Mouse (Mus musculus) E14TG2a.4 (cell line): ENCODE data around the gene Mrpl14.

Experiments
- H3K27me3 ChIP-seq: 2 replicates; pipeline ENCODE4 v1.6.1; 2014; ENCODE audit warnings: low read length, control low read depth; ENCODE audit not compliant: insufficient read depth
- H3K36me3 ChIP-seq: 2 replicates; pipeline ENCODE4 v1.6.1; 2014; ENCODE audit warnings: low read length, control low read depth; ENCODE audit not compliant: insufficient read depth
- H3K4me1 ChIP-seq: replicated peaks from 2 replicates; pipeline ENCODE4 v1.6.1; 2014; ENCODE audit warnings: low read depth, low read length, control low read depth
- H3K4me3 ChIP-seq: replicated peaks from 2 replicates; pipeline ENCODE4 v1.5.1; 2014; ENCODE audit warnings: mild to moderate bottlenecking, low read length
- H3K9me3 ChIP-seq: 2 replicates; pipeline ENCODE4 v1.6.1; 2014; ENCODE audit warnings: low read length, control low read depth
- CTCF ChIP-seq: conservative IDR thresholded peaks from 2 replicates; pipeline ENCODE4 v1.5.1; 2014; ENCODE audit warnings: low read length
- NANOG ChIP-seq: IDR thresholded peaks from 2 replicates; pipeline ENCODE4 v1.6.1; 2014; ENCODE audit warnings: borderline replicate concordance, low read length, mixed read lengths
- POU5F1 ChIP-seq: IDR thresholded peaks from 2 replicates; pipeline ENCODE4 v1.6.1; 2014; ENCODE audit warnings: low read length, borderline replicate concordance

Gene Mrpl14

DNA sequence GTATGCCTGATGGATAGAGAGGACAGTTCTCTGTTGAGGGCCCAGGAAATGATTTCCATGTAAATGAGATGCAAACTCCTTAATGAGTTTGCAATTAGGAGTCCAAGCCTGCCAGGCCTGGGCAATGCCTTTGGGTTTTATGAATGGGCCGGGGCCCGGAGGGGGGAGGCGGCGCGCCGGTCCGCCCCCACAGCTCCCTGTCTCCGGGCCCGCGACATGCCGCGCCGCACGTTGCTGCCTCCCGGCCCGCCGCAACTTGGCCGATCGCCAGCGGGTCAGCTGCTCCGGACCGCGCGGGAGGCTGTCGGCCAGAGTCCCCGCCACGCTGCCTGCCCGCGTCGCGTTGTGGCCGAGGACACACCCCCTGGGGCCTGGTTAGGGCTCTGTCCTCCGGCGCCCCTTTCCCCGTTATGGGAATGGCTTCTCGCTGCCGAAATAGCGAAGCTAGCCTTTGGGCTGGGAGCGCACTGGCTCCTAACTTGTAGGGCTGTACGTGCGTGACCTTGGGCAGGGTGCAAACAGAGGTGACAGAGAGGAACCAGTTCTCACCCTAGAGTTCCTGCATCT lies 47.7 kb downstream of the Mrpl14 start, which contains the start of gene 1600014C23Rik:
TSS of gene 1600014C23Rik (minus strand) at position 110 of the 567 bp plus-strand sequence.
- H3K27me3 ChIP-seq: peaks cover 29% of the 10 kb centered on the region
- H3K36me3 ChIP-seq: no peaks in the 10 kb centered on the region
- TF ChIP-seq NANOG (no peak), CTCF (no peak), POU5F1 (no peak)
- peak within 1 kb of the TSS; percentile 80 for H3K4me3 ChIP-seq
- H3K9me3 ChIP-seq: no peaks in the 10 kb centered on the region
- peaks cover 84% of the 10 kb centered on the region for H3K4me1 ChIP-seq

DNA sequence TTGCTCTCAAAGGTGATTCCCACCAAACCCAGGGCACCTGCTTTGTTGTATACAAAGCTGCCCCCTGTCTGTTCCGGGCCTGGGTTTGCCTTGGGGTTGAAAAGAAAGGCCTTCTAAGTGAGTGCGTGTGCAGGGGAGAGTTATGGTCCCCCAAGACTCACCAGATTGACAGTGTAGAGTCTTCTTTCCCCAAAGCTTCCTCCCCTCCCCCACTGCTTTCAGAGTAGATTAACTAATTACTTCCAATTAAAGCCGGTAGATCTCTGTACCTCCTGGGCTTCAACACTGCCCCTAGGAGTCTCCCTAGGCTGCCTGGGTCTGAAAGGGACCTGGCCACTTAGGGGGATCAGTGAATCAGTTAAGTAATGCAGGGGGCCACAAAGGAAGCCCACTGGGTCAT lies 48.2 kb downstream of the Mrpl14 start:
- H3K36me3 ChIP-seq: no peaks in the 10 kb centered on the region
- H3K9me3 ChIP-seq: no peaks in the 10 kb centered on the region
- peak overlapping the region; percentile 80 for H3K4me3 ChIP-seq
- H3K27me3 ChIP-seq: peaks cover 24% of the 10 kb centered on the region
- TF ChIP-seq NANOG (no peak), CTCF (no peak), POU5F1 (no peak)
- peaks cover 84% of the 10 kb centered on the region for H3K4me1 ChIP-seq

DNA sequence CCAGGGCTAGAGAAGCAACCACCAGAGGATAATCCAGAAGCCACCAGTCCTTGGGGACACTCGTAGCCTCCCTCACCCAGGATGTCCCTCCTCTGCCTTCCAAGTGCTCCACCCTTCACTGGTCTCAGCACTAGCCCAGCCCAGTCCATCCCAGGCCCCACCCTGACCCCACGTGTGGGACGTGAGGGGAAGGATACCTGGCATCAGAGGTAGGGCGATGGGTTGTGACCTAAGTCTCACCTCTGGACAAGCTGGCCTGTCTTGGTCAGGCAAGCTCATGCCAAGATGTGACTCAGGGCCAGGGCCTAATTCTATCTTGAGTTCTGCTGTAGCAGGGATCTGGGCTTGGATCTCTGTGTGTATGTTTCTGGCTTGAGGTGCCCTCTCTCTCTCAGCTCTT lies 48.8 kb downstream of the Mrpl14 start:
- Histone ChIP-seq H3K36me3 (no peaks in the 10 kb centered on the region), H3K27me3 (peaks cover 20% of the 10 kb centered on the region), H3K4me1 (peaks cover 81% of the 10 kb centered on the region), H3K9me3 (no peaks in the 10 kb centered on the region), H3K4me3 (peak overlapping the region; percentile 80)
- no peak for TF ChIP-seq CTCF
- TF ChIP-seq NANOG: no peak
- no peak for TF ChIP-seq POU5F1

DNA sequence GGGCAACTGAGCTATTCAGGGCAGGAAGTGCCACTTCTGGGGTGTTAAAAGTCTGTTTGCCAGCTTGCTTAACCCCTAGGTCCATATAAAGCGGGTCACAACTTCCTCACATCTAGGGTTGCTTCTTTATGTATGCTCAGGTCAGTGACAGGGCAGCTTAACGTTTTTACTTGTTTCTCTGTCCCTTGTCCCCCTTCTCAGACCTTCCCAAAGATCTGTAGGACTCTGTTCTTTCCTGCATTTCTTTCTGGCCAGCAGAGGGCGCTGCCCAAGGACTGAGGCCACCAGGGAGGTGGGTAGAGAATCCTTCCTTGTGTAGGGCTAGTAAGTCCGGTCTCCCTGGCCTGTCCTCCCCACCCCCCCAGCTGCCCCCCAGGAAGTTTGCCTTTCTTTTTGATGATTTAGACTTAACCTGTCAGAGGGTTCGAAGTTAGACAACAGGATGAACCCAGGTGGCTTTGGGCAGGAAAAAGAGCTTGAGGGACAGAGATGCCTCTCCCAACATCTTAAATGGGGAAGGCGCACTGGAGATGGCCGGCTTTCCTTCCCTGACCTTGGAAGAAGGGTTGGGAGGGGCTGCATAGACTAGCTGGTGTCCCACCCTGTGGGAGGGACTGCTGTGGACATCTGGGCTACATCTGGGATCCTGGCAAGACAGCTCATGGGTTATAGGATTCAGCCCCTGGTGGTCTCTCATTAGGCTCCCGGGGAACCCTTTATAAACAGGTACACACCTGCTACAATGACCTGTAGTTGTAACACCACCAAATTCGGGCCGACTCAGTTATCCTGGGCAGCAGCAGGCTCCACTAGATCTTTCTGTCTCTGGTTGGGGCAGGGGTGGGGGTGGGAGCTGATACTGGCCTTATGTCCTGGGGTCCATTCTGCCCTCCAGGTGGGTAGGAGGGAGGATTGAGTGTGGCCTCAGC lies 49.5 kb downstream of the Mrpl14 start:
- TF ChIP-seq CTCF (peak; percentile 72), POU5F1 (no peak)
- Histone ChIP-seq H3K4me1 (peaks cover 74% of the 10 kb centered on the region), H3K36me3 (no peaks in the 10 kb centered on the region), H3K4me3 (peak overlapping the region; percentile 80), H3K27me3 (peaks cover 18% of the 10 kb centered on the region), H3K9me3 (no peaks in the 10 kb centered on the region)

DNA sequence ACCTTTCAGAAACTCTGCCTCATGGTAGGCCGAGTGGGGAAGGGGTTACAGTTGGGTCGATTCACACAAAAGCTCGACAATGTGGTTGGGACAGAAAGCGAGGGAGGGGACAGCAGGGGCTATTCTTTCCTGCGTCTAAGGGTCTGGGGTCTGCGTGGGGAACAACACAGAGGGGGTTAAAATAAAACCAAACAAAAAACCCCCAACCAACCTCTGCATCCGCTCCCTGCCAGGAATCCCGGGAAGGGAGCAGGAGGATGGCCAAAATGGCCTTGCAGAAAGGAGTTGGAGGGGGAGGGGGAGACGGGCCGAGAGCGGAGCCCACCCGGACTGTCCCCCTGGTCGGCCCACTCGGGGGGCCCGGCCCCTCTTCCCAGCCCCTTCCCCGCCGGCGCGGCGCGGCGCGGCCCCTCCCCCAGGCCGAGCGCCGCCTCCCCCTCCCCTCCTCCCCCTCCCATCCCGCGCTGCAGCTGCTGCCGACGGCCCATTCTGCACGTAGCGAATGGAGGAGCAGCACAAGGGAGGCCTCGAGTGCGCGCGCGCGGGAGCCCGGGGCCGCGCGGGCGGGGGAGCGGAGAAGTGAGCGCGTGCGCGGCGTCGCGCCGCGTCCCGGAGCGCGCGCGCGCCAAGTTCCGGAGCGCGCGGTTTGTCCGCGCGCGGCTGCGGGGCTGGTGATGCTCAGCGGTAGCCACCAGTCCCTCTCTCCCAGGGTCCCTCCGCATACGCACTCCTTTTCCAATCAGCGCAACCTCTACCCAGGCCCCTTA lies 50.4 kb downstream of the Mrpl14 start:
- TF ChIP-seq POU5F1: no peak
- no peak for TF ChIP-seq NANOG
- no peak for TF ChIP-seq CTCF
- H3K4me3 ChIP-seq: peak overlapping the region; percentile 80
- no peaks in the 10 kb centered on the region for H3K36me3 ChIP-seq
- no peaks in the 10 kb centered on the region for H3K9me3 ChIP-seq
- H3K4me1 ChIP-seq: peaks cover 66% of the 10 kb centered on the region
- H3K27me3 ChIP-seq: peaks cover 18% of the 10 kb centered on the region

DNA sequence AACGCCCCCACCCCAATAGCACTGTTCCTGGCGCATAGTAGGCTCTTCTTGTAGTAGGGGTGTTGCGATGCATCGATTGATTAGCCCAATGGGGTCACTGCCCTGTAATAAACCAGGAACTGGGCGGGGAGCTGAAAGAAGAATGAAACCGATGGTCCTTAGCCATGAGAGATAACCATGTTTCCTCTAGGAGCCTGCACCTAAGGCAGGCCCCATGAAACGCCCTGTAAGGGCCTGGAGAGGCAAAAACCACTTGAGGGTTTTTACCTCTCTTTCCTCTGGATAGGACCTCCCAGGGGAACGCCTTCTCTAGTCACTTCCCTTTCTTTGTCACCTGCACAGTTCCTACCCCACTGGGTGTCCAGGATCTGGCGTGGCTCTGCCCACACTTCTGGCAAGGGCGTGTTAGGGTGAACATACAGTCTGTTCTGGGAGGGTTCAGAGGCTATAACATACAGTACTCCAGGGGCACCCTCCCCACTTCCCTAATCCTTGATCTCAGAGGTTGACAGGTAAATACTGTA lies 51.0 kb downstream of the Mrpl14 start:
- Histone ChIP-seq H3K27me3 (peaks cover 18% of the 10 kb centered on the region), H3K4me1 (peaks cover 62% of the 10 kb centered on the region), H3K4me3 (peak overlapping the region; percentile 80), H3K9me3 (no peaks in the 10 kb centered on the region), H3K36me3 (no peaks in the 10 kb centered on the region)
- TF ChIP-seq CTCF (no peak), POU5F1 (no peak), NANOG (no peak)

DNA sequence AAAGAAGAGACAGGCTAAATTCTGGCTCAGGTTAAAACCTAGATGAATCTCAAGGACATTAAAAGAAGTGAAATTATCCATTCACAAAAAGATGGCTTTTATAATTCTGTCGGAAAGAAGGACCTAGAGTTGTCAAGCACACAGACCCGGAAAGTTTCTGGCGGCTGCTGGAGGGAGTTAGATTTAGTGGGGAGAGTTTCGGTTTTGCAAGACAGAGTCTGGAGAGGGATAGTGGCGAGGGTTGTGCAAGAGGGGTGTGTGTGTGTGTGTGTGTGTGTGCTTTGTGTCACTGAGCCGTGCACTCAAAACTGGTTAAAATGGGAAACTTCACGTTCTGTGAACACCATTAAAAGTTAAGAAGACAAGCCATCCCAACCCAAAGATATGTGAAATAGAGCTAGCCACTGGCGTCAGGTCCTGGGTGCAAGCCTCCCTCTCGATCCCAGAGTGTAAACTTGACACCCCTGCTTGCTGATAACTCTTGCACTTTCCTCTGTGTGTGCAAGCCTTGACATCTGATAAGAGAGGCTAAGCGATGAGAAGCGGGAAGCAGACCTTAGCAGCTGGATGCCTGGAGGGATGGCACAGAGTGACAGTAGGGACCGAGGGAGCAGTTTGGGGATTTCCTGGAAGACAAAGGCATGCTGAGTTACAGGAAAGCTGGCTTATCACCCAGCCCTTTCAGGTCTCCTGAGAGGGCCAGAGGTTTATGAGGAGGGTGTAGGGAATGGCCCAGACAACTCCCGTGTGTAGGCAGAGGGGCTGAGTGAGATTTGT lies 56.4 kb downstream of the Mrpl14 start:
- peaks cover 22% of the 10 kb centered on the region for H3K27me3 ChIP-seq
- H3K4me1 ChIP-seq: peaks cover 40% of the 10 kb centered on the region
- H3K4me3 ChIP-seq: no peak overlapping the region; the same call in 1 of the 2 replicates
- H3K9me3 ChIP-seq: no peaks in the 10 kb centered on the region
- no peak for TF ChIP-seq CTCF
- no peak for TF ChIP-seq POU5F1
- TF ChIP-seq NANOG: no peak
- H3K36me3 ChIP-seq: no peaks in the 10 kb centered on the region
